Mouse (Mus musculus) liver, adult 2 months (tissue): ENCODE results near the gene Fars2. TPM values are rescaled to one million over a fixed set of nuclear protein-coding genes. Genes with fewer than 3 reads are reported as not detected.

ENCODE experiments used
- DNase-seq: peaks from one replicate; pipeline ENCODE4 v3.0.0-alpha.2; 2011; ENCODE audit warnings: low read depth, low spot score; ENCODE audit errors: extremely low read depth
- H3K27ac ChIP-seq: fragments of 200-500 bp; replicated peaks from 2 replicates; pipeline ENCODE4 v1.5.1; 2012; ENCODE audit warnings: low read depth, mild to moderate bottlenecking, control low read depth, inconsistent platforms, low read length; ENCODE audit not compliant: insufficient read depth
- H3K27me3 ChIP-seq: fragments of 200-500 bp; 2 replicates; pipeline ENCODE4 v1.6.1; 2012; ENCODE audit warnings: mild to moderate bottlenecking, moderate library complexity, low read length, inconsistent platforms; ENCODE audit not compliant: control insufficient read depth, insufficient read depth
- H3K36me3 ChIP-seq: fragments of 200-500 bp; 2 replicates; pipeline ENCODE4 v1.6.1; 2012; ENCODE audit warnings: low read length, inconsistent platforms; ENCODE audit not compliant: control insufficient read depth, insufficient read depth
- H3K4me1 ChIP-seq: fragments of 200-500 bp; 2 replicates; pipeline ENCODE4 v1.6.1; 2011; ENCODE audit warnings: low read length; ENCODE audit not compliant: control insufficient read depth, insufficient read depth
- H3K4me3 ChIP-seq: fragments of 200-500 bp; 2 replicates; pipeline ENCODE4 v1.5.1; 2011; ENCODE audit warnings: low read depth, mild to moderate bottlenecking, control low read depth, low read length, moderate library complexity; ENCODE audit not compliant: insufficient read depth
- H3K79me2 ChIP-seq: fragments of 200-500 bp; 2 replicates; pipeline ENCODE4 v1.6.1; 2012; ENCODE audit warnings: inconsistent platforms, mild to moderate bottlenecking, low read length, moderate library complexity; ENCODE audit not compliant: control insufficient read depth, insufficient read depth
- H3K9ac ChIP-seq: fragments of 200-500 bp; 2 replicates; pipeline ENCODE4 v1.6.1; 2012; ENCODE audit warnings: low read depth, mild to moderate bottlenecking, control low read depth, inconsistent platforms, low read length
- CTCF ChIP-seq: fragments of 200-500 bp; IDR thresholded peaks from 2 replicates; pipeline ENCODE4 v1.5.1; 2011; ENCODE audit warnings: low read depth, low read length, control low read depth
- POLR2A ChIP-seq: fragments of 200-500 bp; IDR thresholded peaks from 2 replicates; pipeline ENCODE4 v1.6.1; 2011; ENCODE audit warnings: low read length, control low read depth; ENCODE audit not compliant: insufficient read depth; ENCODE audit errors: extremely low read depth
- WGBS: fragments of 180-500 bp; shearing (Covaris S2); methylation state at CpG from one replicate; pipeline ENCODE4 v1.1.7; 2018; 5-methylcytosine and 5-hydroxymethylcytosine counted together
- polyA plus RNA-seq: library from polyadenylated mRNA; depleted of rRNA; stranded (reverse); fragments of >200 nt; gene quantifications from 2 replicates; pipeline ENCODE4 v1.2.3, GENCODE M21; 2012
- total RNA-seq: library from RNA; depleted of rRNA; stranded (reverse); fragments of >200 nt; gene quantifications from 2 replicates; pipeline ENCODE4 v1.2.3, GENCODE M21; 2014

Fars2 gene
- total and polyA plus RNA-seq, 2 experiments: 47.1 to 58.4 TPM

- TF ChIP-seq POLR2A: no peak
- H3K79me2 ChIP-seq: no peaks in the 10 kb centered on the region
- H3K4me1 ChIP-seq: peaks cover 10% of the 10 kb centered on the region
- H3K9ac ChIP-seq: peak overlapping the region; percentile 43; the same call in 1 of the 2 replicates
- DNase-seq: peak; percentile 60
- no peaks in the 10 kb centered on the region; the same call in 1 of the 2 replicates for H3K27me3 ChIP-seq
- no peaks in the 10 kb centered on the region; the same call in 1 of the 2 replicates for H3K36me3 ChIP-seq
- H3K27ac ChIP-seq: peak overlapping the region; percentile 8; the same call in 1 of the 2 replicates
- H3K4me3 ChIP-seq: no peak overlapping the region
These were observed 605.1 kb downstream of the Fars2 start for GRCm38 (mm10) chr13:36722309-36722708.

GRCm38 (mm10) chr13:36723726-36724300, 606.6 kb downstream of the Fars2 start:
- Histone ChIP-seq H3K79me2 (no peaks in the 10 kb centered on the region), H3K4me1 (peaks cover 7% of the 10 kb centered on the region), H3K9ac (no peak overlapping the region), H3K36me3 (peaks cover 5% of the 10 kb centered on the region), H3K4me3 (no peak overlapping the region), H3K27me3 (no peaks in the 10 kb centered on the region; the same call in 1 of the 2 replicates), H3K27ac (no peak overlapping the region)
- no peak for DNase-seq
- TF ChIP-seq CTCF (no peak), POLR2A (no peak)
- 57% methylated on average over 15 of the region's 15 CpGs for WGBS

GRCm38 (mm10) chr13:36724533-36725470, 607.6 kb downstream of the Fars2 start:
- 16% methylated on average over 40 of the region's 40 CpGs for WGBS
- Histone ChIP-seq H3K9ac (peak overlapping the region; percentile 46), H3K4me3 (peak overlapping the region; percentile 22; the same call in 1 of the 2 replicates), H3K79me2 (peaks cover 2% of the 10 kb centered on the region; the same call in 1 of the 2 replicates), H3K4me1 (peaks cover 7% of the 10 kb centered on the region), H3K36me3 (peaks cover 8% of the 10 kb centered on the region), H3K27me3 (no peaks in the 10 kb centered on the region; the same call in 1 of the 2 replicates), H3K27ac (no peak overlapping the region; the same call in 1 of the 2 replicates)
- no peak for TF ChIP-seq CTCF
- no peak for TF ChIP-seq POLR2A
- peak; percentile 33 for DNase-seq

- no peaks in the 10 kb centered on the region; the same call in 1 of the 2 replicates for H3K27me3 ChIP-seq
These were observed 608.7 kb downstream of the Fars2 start for GRCm38 (mm10) chr13:36725881-36726280.

GRCm38 (mm10) chr13:36726551-36726950, 609.3 kb downstream of the Fars2 start:
- Histone ChIP-seq H3K4me1 (peaks cover 12% of the 10 kb centered on the region), H3K4me3 (no peak overlapping the region), H3K27ac (no peak overlapping the region), H3K9ac (no peak overlapping the region), H3K27me3 (no peaks in the 10 kb centered on the region; the same call in 1 of the 2 replicates), H3K36me3 (peaks cover 8% of the 10 kb centered on the region), H3K79me2 (peaks cover 7% of the 10 kb centered on the region; the same call in 1 of the 2 replicates)
- TF ChIP-seq POLR2A: no peak
- no peak for TF ChIP-seq CTCF
- 75% methylated on average over 24 of the region's 24 CpGs for WGBS
- no peak for DNase-seq

More at GRCm38 (mm10) chr13:36725881-36726280, 608.7 kb downstream of the Fars2 start:
- H3K36me3 ChIP-seq: peaks cover 8% of the 10 kb centered on the region
- peaks cover 7% of the 10 kb centered on the region; the same call in 1 of the 2 replicates for H3K79me2 ChIP-seq
- WGBS: 67% methylated on average over 8 of the region's 8 CpGs
- H3K27ac ChIP-seq: no peak overlapping the region
- H3K4me1 ChIP-seq: peaks cover 7% of the 10 kb centered on the region
- no peak overlapping the region for H3K4me3 ChIP-seq
- TF ChIP-seq CTCF (no peak), POLR2A (no peak)
- H3K9ac ChIP-seq: no peak overlapping the region
- DNase-seq: no peak
